Mouse (Mus musculus) midbrain, embryonic 16.5 days (tissue): Measurements from ENCODE around the gene Ip6k2. TPM values are rescaled to one million over a fixed set of nuclear protein-coding genes. Genes with fewer than 3 reads are reported as not detected.
A peak's percentile ranks its signal among the peaks of the same experiment; 100 is the strongest.

Source experiments
- ATAC-seq: fragments of 200-750 bp; cut with Nextera tagmentation; 2 replicates; pipeline ENCODE4 v1.8.0; 2017; ENCODE audit warnings: moderate TSS enrichment
- H3K27ac ChIP-seq: fragments of 300-500 bp; sonication (generic); 2 replicates; pipeline ENCODE4 v1.5.1; 2014; ENCODE audit warnings: mild to moderate bottlenecking, low read length, mixed read lengths
- H3K27me3 ChIP-seq: fragments of 300-500 bp; sonication (generic); 2 replicates; pipeline ENCODE4 v1.6.1; 2014; ENCODE audit warnings: low read depth, low read length, mixed read lengths; ENCODE audit not compliant: control insufficient read depth, insufficient read depth
- H3K36me3 ChIP-seq: fragments of 300-500 bp; sonication (generic); 2 replicates; pipeline ENCODE4 v1.6.1; 2014; ENCODE audit warnings: mild to moderate bottlenecking, low read length, moderate library complexity, mixed read lengths; ENCODE audit not compliant: control insufficient read depth, insufficient read depth
- H3K4me1 ChIP-seq: fragments of 300-500 bp; sonication (generic); 2 replicates; pipeline ENCODE4 v1.6.1; 2014; ENCODE audit warnings: mild to moderate bottlenecking, low read length, mixed read lengths; ENCODE audit not compliant: control insufficient read depth, insufficient read depth
- H3K4me2 ChIP-seq: fragments of 300-500 bp; sonication (generic); 2 replicates; pipeline ENCODE4 v1.6.1; 2014; ENCODE audit warnings: mild to moderate bottlenecking, low read length, mixed read lengths
- H3K4me3 ChIP-seq: fragments of 300-500 bp; sonication (generic); 2 replicates; pipeline ENCODE4 v1.5.1; 2014; ENCODE audit warnings: low read depth, mild to moderate bottlenecking, low read length, moderate library complexity, mixed read lengths
- H3K9ac ChIP-seq: fragments of 300-500 bp; sonication (generic); 2 replicates; pipeline ENCODE4 v1.6.1; 2014; ENCODE audit warnings: low read depth, low read length, mixed read lengths
- H3K9me3 ChIP-seq: fragments of 300-500 bp; sonication (generic); replicated peaks from 2 replicates; pipeline ENCODE4 v1.6.1; 2014; ENCODE audit warnings: mild to moderate bottlenecking, low read length, mixed read lengths; ENCODE audit not compliant: control insufficient read depth, poor library complexity, severe bottlenecking
- WGBS: fragments of 180-500 bp; shearing (Covaris S2); extraction: QIAGEN DNeasy Blood & Tissue Kit; methylation state at CpG from one replicate; pipeline ENCODE4 v1.1.7; 2014; 5-methylcytosine and 5-hydroxymethylcytosine counted together
- polyA plus RNA-seq: library from polyadenylated mRNA; unstranded; fragments of >200 nt; fragmentation: Nextera tagmentation; extraction: Ambion mirVana; gene quantifications from 2 replicates; pipeline ENCODE4 v1.2.1, GENCODE M21; 2015

Gene Ip6k2
- polyA plus RNA-seq, 1 experiment from 2014 or later, result 222 TPM

DNA sequence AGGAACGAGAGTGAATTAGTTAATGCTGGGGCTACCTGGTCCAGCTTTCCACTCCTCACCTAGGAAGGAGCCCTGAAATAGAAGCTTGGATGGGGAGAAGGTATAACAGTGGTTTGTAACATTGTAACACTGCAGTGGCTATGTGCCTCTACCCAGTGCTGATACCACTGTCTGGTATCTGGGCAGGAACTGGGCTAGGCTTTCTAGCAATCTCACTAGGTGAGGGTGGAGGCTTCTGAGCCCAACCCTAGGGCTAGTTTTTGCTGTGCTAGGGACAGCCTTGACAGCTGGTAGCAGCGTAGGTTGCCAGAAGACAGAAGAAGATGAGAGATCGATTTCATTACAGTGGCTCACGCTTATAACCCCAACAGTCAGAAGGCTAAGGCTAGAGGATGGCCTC, 7.0 kb upstream of the Ip6k2 start:
- Histone ChIP-seq H3K9me3 (no peaks in the 10 kb centered on the region), H3K9ac (no peak overlapping the region), H3K27me3 (no peaks in the 10 kb centered on the region), H3K4me1 (no peaks in the 10 kb centered on the region; the same call in 1 of the 2 replicates), H3K36me3 (no peaks in the 10 kb centered on the region), H3K4me2 (no peak overlapping the region), H3K27ac (no peak overlapping the region), H3K4me3 (no peak overlapping the region)
- ATAC-seq, result no peak
- WGBS, result 90% methylated on average over 4 of the region's 4 CpGs

DNA sequence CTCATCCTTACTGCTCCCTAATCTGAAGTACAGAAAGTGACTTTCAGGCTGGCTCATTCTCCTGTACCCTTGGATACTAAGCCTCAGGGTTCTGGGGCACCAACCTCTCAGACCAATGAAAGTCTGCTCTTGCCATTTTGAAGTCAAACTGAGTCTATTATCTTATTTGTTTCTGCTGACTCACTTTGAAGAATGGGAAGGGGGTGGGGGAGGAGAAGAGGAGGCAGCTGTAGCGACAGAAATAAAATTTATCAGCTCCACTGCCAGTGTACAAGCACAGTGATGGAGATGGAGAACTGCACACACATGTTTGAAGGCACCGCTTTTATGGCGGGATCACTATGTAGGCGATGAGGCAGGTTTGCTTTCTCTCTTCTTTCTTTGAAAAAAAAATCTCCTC, 6.3 kb upstream of the Ip6k2 start:
- Histone ChIP-seq H3K9ac (no peak overlapping the region), H3K4me1 (no peaks in the 10 kb centered on the region; the same call in 1 of the 2 replicates), H3K27ac (no peak overlapping the region), H3K4me3 (no peak overlapping the region), H3K4me2 (no peak overlapping the region), H3K9me3 (no peaks in the 10 kb centered on the region), H3K27me3 (no peaks in the 10 kb centered on the region), H3K36me3 (no peaks in the 10 kb centered on the region)
- ATAC-seq, result no peak
- 86% methylated on average over 4 of the region's 4 CpGs for whole genome bisulfite sequencing

- 69% methylated on average over 5 of the region's 5 CpGs for WGBS
- Histone ChIP-seq H3K9me3 (no peaks in the 10 kb centered on the region), H3K4me3 (no peak overlapping the region), H3K27me3 (no peaks in the 10 kb centered on the region), H3K4me1 (peaks cover 17% of the 10 kb centered on the region), H3K4me2 (no peak overlapping the region), H3K27ac (no peak overlapping the region), H3K36me3 (no peaks in the 10 kb centered on the region), H3K9ac (no peak overlapping the region)
- no peak for ATAC-seq
These were observed 2.6 kb upstream of the Ip6k2 start for GRCm38 (mm10) chr9:108780959-108781358.

DNA sequence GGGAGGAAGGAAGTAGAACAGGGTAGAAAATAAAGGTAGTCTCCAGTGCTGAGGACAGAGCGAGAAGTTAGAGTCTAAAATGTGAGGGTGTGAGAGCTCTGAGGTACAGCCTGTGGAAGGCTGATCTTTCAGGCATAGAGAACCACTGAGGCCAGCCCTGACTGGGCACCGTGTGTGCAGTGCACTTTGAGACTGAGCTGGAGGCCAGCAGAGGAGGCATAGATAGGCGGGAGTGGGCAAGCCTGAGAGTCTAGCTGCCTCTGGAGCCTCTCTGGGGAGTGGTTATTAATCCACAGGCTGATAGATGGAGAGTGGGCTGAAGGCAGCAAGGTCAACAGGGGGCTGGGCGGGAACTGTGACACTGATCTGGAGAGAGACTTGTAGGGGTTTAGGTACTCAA, 1.7 kb upstream of the Ip6k2 start:
- ATAC-seq, result no peak
- no peaks in the 10 kb centered on the region for H3K36me3 ChIP-seq
- H3K9ac ChIP-seq, result no peak overlapping the region
- no peaks in the 10 kb centered on the region for H3K27me3 ChIP-seq
- H3K4me1 ChIP-seq, result peaks cover 25% of the 10 kb centered on the region
- no peaks in the 10 kb centered on the region for H3K9me3 ChIP-seq
- no peak overlapping the region for H3K4me3 ChIP-seq
- no peak overlapping the region for H3K27ac ChIP-seq
- WGBS, result 72% methylated on average over 4 of the region's 4 CpGs
- H3K4me2 ChIP-seq, result no peak overlapping the region

DNA sequence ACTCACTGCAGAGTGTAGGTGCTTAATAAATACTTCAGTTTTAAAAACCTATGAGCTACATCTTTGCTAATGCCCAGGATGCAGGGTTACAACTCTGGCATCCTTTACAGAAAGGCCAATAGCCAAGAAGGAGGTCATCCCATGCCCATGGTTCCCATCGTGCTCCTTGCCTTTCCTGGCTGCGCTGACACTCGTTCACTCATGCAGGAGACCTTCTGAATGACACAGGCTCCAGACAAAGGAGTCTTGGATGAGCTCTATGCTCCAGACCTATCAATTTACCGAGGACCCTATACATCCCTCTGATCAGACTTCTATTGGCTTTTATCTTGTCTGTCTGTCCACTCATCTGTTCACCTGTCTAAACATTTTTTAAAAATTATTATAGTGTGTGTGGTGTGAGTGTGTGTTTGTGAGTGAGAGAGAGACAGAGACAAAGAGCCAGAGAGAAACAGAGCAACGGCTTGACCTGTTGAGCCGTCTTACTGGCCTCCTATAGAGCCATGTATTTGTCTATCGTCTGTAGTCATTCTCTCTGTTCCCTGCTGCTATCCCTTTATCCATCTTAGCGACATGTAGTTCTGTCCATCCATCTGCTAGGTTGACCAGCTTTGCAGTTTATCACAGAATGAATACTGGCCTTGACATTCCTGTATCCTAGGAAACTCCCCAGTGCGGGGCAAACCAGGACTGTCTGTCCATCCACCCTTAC, 604 bp upstream of the Ip6k2 start:
- H3K27ac ChIP-seq, result peak overlapping the region; percentile 99
- no peaks in the 10 kb centered on the region for H3K9me3 ChIP-seq
- no peaks in the 10 kb centered on the region for H3K36me3 ChIP-seq
- peak; percentile 54 for ATAC-seq
- H3K9ac ChIP-seq, result peak overlapping the region; percentile 61
- peaks cover 36% of the 10 kb centered on the region for H3K4me1 ChIP-seq
- WGBS, result 4% methylated on average over 9 of the region's 9 CpGs
- peak overlapping the region; percentile 58 for H3K4me2 ChIP-seq
- no peaks in the 10 kb centered on the region for H3K27me3 ChIP-seq
- H3K4me3 ChIP-seq, result peak overlapping the region; percentile 87

- H3K9ac ChIP-seq, result peak overlapping the region; percentile 100
- no peaks in the 10 kb centered on the region for H3K9me3 ChIP-seq
- H3K4me3 ChIP-seq, result peak overlapping the region; percentile 87
- peaks cover 57% of the 10 kb centered on the region for H3K4me1 ChIP-seq
- H3K27me3 ChIP-seq, result no peaks in the 10 kb centered on the region
- H3K36me3 ChIP-seq, result no peaks in the 10 kb centered on the region
- H3K4me2 ChIP-seq, result peak overlapping the region; percentile 94
- no peak for ATAC-seq
- H3K27ac ChIP-seq, result peak overlapping the region; percentile 12
These were observed 1.8 kb downstream of the Ip6k2 start for GRCm38 (mm10) chr9:108785416-108785815.

DNA sequence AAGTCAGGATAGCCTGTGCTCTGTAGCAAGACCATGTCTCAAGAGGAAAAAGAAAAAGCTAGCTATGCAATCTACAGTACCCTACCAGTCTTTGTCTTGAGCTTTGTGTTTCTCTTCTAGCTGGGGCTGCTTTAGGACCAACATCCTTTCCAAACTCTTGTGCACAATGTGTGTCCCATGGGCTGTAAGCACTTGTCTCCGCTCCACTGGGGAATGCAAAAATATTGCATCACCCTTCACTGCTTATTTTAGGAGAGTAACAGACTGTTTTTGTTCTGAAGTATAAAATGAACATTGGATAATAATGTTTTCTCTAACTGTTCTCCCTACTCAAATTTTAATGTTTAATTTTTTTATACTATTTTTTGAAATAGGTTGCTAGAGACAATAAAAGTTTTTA, 2.9 kb downstream of the Ip6k2 start:
- no peak for ATAC-seq
- no peaks in the 10 kb centered on the region for H3K27me3 ChIP-seq
- H3K4me2 ChIP-seq, result peak overlapping the region; percentile 94
- H3K9me3 ChIP-seq, result no peaks in the 10 kb centered on the region
- H3K27ac ChIP-seq, result no peak overlapping the region
- WGBS, result 83% methylated on average over 1 of the region's 1 CpGs
- peak overlapping the region; percentile 87; the same call in 1 of the 2 replicates for H3K4me3 ChIP-seq
- no peaks in the 10 kb centered on the region for H3K36me3 ChIP-seq
- H3K9ac ChIP-seq, result no peak overlapping the region
- H3K4me1 ChIP-seq, result peaks cover 66% of the 10 kb centered on the region

DNA sequence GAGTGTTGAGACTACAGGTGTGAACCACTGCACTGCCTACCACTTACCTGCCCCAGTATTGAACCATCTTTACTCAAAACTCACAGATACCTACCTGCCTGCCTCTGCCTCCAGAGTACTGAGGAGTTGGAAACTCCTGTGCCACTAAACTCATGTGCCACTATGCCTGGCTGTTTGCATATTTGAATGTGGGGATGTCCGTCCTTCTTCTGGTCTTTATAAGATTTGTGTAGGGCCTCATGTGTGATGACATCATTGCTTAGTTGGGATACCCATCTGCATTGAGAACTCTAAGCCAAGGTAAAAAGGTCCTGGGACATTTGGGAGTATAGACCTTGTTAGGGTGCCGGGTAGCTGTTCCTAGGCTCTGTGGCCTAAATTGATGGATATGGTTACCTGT, 3.5 kb downstream of the Ip6k2 start:
- no peak for ATAC-seq
- Histone ChIP-seq H3K27ac (no peak overlapping the region), H3K4me2 (peak overlapping the region; percentile 94), H3K9ac (no peak overlapping the region), H3K36me3 (no peaks in the 10 kb centered on the region), H3K27me3 (no peaks in the 10 kb centered on the region), H3K4me1 (peaks cover 72% of the 10 kb centered on the region), H3K9me3 (no peaks in the 10 kb centered on the region), H3K4me3 (peak overlapping the region; percentile 6; the same call in 1 of the 2 replicates)
- WGBS, result 92% methylated on average over 2 of the region's 2 CpGs

GRCm38 (mm10) chr9:108788713-108789112, 5.1 kb downstream of the Ip6k2 start:
- H3K9ac ChIP-seq, result no peak overlapping the region
- H3K4me2 ChIP-seq, result 0 out of 2 replicates have a peak overlapping the region, but pooled peaks have one; percentile 94
- H3K9me3 ChIP-seq, result no peaks in the 10 kb centered on the region
- no peaks in the 10 kb centered on the region for H3K27me3 ChIP-seq
- H3K27ac ChIP-seq, result no peak overlapping the region
- WGBS, result 79% methylated on average over 3 of the region's 3 CpGs
- peaks cover 79% of the 10 kb centered on the region for H3K4me1 ChIP-seq
- no peaks in the 10 kb centered on the region for H3K36me3 ChIP-seq
- no peak for ATAC-seq
- no peak overlapping the region for H3K4me3 ChIP-seq
